Mouse (Mus musculus): ENCODE results near the gene Rrbp1. TPM values are rescaled to one million over a fixed set of nuclear protein-coding genes. Genes with fewer than 3 reads are reported as not detected.

Gene Rrbp1
- polyA plus RNA-seq, 1 experiment from 2014 or later = 102 TPM

DNA sequence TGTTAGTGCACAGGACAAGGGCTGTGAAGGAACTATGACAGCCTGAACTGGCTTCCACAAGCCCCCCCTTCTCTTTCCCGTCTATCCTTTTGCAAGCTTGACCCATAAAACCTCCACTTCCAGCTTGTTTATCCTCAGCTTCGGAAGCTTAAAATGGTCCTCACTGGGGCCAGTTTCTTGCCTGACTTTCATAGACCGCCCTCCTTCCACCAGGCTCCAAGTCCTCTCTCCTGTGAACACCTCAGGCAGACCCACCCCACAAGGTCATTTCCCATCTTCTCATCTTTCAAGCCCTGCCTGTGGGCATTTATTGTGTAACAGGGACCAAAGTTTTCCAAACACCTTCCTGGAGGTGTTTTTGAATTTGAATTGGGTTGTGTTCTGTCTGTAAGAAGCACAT, 11.4 kb upstream of the Rrbp1 start:
- Histone ChIP-seq H3K36me3 (no peaks in the 10 kb centered on the region), H3K9me3 (no peaks in the 10 kb centered on the region), H3K9ac (no peak overlapping the region), H3K27me3 (peaks cover 5% of the 10 kb centered on the region; the same call in 1 of the 2 replicates), H3K4me2 (replicated peaks) (no peak overlapping the region), H3K4me1 (no peaks in the 10 kb centered on the region), H3K27ac (no peak overlapping the region), H3K4me3 (no peak overlapping the region)
- 70% methylated on average over 3 of the region's 3 CpGs for WGBS
- no peak for ATAC-seq (ENCODE audit: insufficient number of reproducible peaks, insufficient read depth, low FRiP score, low TSS enrichment)

DNA sequence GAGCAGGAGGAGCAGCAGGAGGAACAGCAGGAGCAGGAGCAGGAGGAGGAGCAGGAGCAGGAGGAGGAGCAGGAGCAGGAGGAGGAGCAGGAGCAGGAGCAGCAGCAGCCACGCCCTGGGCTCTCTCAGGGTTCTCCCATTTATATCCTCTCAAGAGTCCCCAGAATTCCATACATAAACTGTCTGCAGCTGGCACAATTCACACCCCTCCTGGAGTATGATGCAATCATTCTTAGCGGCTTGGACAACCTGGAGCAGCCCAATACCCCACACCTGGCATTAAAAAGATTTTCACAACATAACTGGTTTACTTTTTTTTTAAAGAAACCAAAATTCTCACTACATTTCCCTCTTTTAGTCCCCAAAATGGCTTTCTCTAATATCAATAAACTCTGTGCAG, 8.9 kb upstream of the Rrbp1 start:
- no peaks in the 10 kb centered on the region for H3K36me3 ChIP-seq
- H3K4me1 ChIP-seq = no peaks in the 10 kb centered on the region
- H3K9ac ChIP-seq = no peak overlapping the region
- WGBS = 69% methylated on average over 2 of the region's 2 CpGs
- no peak overlapping the region for H3K4me3 ChIP-seq
- H3K4me2 ChIP-seq (replicated peaks) = no peak overlapping the region
- no peak for ATAC-seq (ENCODE audit: insufficient number of reproducible peaks, insufficient read depth, low FRiP score, low TSS enrichment)
- no peak overlapping the region for H3K27ac ChIP-seq
- no peaks in the 10 kb centered on the region for H3K9me3 ChIP-seq
- peaks cover 5% of the 10 kb centered on the region; the same call in 1 of the 2 replicates for H3K27me3 ChIP-seq

DNA sequence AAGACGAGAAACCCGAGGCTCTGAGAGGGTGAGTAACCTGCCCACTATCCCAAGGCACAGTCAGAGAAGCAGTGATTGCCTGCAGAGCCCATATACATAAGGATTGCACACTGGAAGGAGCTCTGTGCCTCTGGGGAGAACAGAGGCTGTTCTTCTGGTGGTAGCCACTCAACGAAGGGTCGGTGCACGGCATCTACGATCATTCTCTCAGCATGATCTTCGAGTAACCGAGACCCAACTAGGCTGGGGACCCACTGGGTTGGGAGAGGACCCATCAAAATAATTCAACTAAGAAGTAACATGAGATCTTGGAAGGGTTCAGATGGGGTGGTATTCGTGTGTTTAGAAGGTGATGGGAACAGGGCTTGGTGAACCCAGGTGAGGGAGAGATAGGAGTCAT, 4.8 kb upstream of the Rrbp1 start:
- Histone ChIP-seq H3K4me1 (no peaks in the 10 kb centered on the region), H3K9me3 (no peaks in the 10 kb centered on the region), H3K9ac (no peak overlapping the region), H3K36me3 (no peaks in the 10 kb centered on the region), H3K4me3 (no peak overlapping the region), H3K4me2 (replicated peaks) (no peak overlapping the region), H3K27me3 (peaks cover 5% of the 10 kb centered on the region; the same call in 1 of the 2 replicates), H3K27ac (no peak overlapping the region)
- no peak for ATAC-seq (ENCODE audit: insufficient number of reproducible peaks, insufficient read depth, low FRiP score, low TSS enrichment)
- 87% methylated on average over 9 of the region's 9 CpGs for WGBS

DNA sequence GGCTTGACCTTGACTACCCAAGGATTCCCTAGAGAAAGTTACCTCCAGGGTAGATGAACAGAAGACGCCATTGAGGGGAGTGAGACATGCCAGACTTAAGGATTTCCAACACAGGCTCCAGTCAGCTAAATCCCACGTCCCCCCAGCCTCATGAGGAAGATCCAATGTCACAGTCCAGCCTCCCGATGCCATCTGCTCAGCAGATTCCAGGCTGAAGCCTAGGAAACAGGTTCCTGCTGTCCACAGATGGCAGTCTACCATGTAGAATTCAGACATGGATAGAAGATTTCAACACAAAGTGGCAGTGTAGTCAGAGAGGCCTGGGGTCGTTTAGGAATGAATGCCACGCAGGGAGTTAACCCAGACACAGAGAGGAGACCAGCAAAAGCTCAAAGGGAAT, 3.4 kb upstream of the Rrbp1 start:
- Histone ChIP-seq H3K4me3 (no peak overlapping the region), H3K9me3 (no peaks in the 10 kb centered on the region), H3K9ac (no peak overlapping the region), H3K27ac (no peak overlapping the region), H3K27me3 (peaks cover 3% of the 10 kb centered on the region; the same call in 1 of the 2 replicates), H3K4me2 (replicated peaks) (no peak overlapping the region), H3K36me3 (no peaks in the 10 kb centered on the region), H3K4me1 (peaks cover 4% of the 10 kb centered on the region)
- WGBS = 37% methylated on average over 5 of the region's 5 CpGs
- ATAC-seq (ENCODE audit: insufficient number of reproducible peaks, insufficient read depth, low FRiP score, low TSS enrichment) = no peak

DNA sequence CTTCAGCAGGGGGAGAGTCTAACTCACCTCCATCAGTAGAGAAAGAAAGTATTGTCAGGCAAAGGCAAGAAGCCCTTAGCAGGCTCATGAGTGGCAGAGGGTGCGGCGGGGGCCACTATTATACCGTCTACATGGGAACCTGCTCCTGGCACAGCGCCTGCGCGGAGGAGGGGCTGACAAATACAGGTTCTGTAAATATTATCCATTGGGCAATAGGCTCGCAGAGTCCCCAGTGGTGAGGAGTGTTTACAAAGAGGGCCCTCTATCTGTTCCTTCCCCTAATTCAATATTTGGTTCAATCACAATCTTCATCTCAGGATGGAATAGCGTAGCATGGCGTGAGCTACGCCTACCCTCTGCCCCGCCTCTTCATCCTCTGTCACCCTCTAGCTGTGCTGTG, 3.0 kb upstream of the Rrbp1 start:
- Histone ChIP-seq H3K4me2 (replicated peaks) (no peak overlapping the region), H3K9me3 (no peaks in the 10 kb centered on the region), H3K27me3 (no peaks in the 10 kb centered on the region), H3K27ac (no peak overlapping the region), H3K9ac (no peak overlapping the region), H3K4me1 (peaks cover 8% of the 10 kb centered on the region), H3K4me3 (no peak overlapping the region), H3K36me3 (no peaks in the 10 kb centered on the region)
- 86% methylated on average over 11 of the region's 11 CpGs for WGBS
- ATAC-seq (ENCODE audit: insufficient number of reproducible peaks, insufficient read depth, low FRiP score, low TSS enrichment) = no peak

DNA sequence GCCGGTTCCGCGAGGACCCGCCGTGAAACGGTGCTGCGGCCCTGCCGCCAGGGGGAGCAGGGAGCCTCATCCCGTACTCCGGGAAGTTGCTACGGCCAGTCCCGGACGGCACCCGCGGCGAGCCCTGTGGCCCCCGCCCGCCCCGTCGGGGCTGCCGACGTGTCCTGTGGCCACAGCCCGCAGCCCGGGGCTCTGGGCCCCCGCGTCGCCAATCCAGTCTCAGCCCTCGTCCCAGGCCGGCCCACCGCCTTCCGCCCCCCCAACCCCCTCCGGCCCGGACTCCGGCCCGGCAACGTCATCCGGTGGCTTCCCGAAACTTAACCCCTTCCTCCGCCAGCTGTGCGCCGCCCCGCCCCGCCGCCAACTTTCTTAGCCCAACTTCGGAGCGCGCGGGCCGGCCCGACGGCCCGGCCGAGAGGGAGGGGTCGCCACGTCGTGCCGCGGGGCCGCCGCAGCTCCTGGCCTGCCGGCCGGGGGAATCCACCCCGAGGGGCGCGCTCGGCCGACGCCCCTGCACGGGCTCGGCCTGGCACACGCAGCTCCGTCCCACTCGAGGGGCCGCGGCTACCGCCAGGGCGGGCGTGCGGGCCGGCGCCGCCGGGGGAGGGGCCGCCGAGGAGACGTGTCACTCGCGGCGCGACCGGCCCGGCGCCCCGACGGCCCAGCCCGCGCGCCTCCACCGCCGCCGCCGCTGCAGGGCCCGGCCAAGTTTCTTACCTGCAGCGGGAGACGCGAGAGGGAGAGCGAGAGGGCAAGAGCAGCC, 600 bp downstream of the Rrbp1 start:
- Histone ChIP-seq H3K9ac (peak overlapping the region; percentile 95), H3K27me3 (no peaks in the 10 kb centered on the region), H3K27ac (peak overlapping the region; percentile 95), H3K9me3 (no peaks in the 10 kb centered on the region), H3K4me1 (peaks cover 19% of the 10 kb centered on the region), H3K4me3 (peak overlapping the region; percentile 92), H3K36me3 (no peaks in the 10 kb centered on the region), H3K4me2 (replicated peaks) (peak overlapping the region; percentile 75)
- under 1% methylated on average over 88 of the region's 107 CpGs for WGBS
- peak; percentile 31 for ATAC-seq (ENCODE audit: insufficient number of reproducible peaks, insufficient read depth, low FRiP score, low TSS enrichment)

DNA sequence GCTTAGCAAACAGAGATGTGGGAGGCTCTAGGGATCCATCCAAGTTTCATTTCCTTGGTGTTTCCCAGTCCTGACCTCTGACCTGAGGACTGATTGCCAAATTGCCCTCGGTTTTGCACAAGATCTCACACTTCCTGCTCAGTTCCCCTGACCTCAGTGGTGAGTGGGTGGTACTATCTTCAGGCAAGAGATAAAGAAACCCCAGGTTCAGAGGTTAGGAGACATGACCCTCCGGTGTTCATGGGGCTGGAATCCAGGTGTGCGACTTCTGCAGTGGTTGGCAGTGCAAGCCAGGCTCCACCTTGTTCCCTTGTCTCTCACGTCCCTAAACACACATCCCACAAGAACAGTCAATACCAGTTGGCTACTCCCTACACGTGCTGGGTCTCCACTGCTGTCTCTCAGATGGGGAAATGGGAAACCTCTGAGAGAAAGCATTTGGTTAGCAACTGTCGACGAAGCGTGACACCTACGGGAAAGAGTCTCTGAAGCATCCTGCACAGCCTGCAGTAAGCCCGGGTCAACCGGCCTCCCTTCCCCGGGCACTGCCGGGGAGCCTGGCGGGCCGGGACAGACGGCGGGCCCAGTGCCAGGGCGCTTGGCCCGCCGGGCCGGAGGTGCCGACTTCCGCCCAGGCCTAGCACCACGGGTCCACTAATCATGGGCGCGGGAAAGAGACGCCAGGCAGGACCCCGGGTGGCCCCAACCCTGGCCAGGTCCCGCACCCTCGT, 1.3 kb downstream of the Rrbp1 start:
- peak overlapping the region; percentile 95 for H3K9ac ChIP-seq
- 3% methylated on average over 29 of the region's 30 CpGs for WGBS
- ATAC-seq (ENCODE audit: insufficient number of reproducible peaks, insufficient read depth, low FRiP score, low TSS enrichment) = 0 out of 2 replicates have a peak, but pooled peaks have one; percentile 1

DNA sequence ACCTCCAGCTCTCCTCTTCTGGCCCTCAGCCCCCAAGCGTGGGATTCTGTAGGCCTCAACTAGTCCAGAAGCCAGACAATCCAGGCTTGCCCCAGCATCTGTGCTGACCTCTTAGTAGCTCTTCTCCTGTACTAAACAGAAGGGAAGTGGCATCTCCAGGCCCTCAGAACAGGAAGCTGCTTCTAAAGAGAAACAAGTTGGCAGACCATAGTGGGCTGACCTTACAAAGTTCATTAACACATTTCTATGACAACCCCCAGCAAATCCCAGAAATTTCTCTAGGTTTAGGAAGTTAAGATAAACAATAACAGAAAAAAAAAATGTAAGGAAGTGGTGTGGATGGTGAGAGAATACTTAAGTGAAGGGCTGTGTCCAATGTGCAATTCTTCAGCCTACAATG, 2.0 kb downstream of the Rrbp1 start:
- Histone ChIP-seq H3K4me2 (replicated peaks) (peak overlapping the region; percentile 75), H3K4me1 (peaks cover 29% of the 10 kb centered on the region), H3K9ac (no peak overlapping the region; the same call in 1 of the 2 replicates), H3K9me3 (no peaks in the 10 kb centered on the region), H3K27me3 (no peaks in the 10 kb centered on the region), H3K27ac (no peak overlapping the region), H3K4me3 (peak overlapping the region; percentile 92; the same call in 1 of the 2 replicates), H3K36me3 (no peaks in the 10 kb centered on the region)
- 78% methylated on average over 1 of the region's 1 CpGs for WGBS
- no peak for ATAC-seq (ENCODE audit: insufficient number of reproducible peaks, insufficient read depth, low FRiP score, low TSS enrichment)

More for the DNA sequence above, 1.3 kb downstream of the Rrbp1 start:
- H3K27ac ChIP-seq = peak overlapping the region; percentile 95
- H3K9me3 ChIP-seq = no peaks in the 10 kb centered on the region
- no peaks in the 10 kb centered on the region for H3K36me3 ChIP-seq
- no peaks in the 10 kb centered on the region for H3K27me3 ChIP-seq
- H3K4me3 ChIP-seq = peak overlapping the region; percentile 92
- H3K4me2 ChIP-seq (replicated peaks) = peak overlapping the region; percentile 75
- peaks cover 26% of the 10 kb centered on the region for H3K4me1 ChIP-seq

DNA sequence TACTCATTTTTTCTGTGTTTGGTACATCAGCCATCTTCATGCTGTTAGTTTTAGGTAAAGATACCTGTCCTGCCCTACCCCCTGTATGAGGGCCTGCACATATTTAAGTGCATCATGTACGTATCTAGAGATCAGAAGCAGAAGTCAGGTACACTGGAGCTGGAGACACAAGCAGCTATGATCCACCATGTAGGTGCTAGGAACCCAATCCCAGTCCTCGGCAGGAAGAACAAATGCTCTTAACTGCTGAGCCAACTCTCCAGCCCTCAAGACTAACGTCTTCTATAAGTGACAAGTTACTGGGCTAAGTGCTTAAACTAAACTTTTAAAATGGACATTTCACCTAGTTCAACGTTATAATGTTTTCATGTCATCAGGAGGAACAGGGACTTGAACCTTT, 3.9 kb downstream of the Rrbp1 start:
- Histone ChIP-seq H3K27ac (no peak overlapping the region), H3K4me3 (no peak overlapping the region), H3K9ac (no peak overlapping the region), H3K36me3 (no peaks in the 10 kb centered on the region), H3K4me1 (peaks cover 37% of the 10 kb centered on the region), H3K9me3 (no peaks in the 10 kb centered on the region), H3K27me3 (no peaks in the 10 kb centered on the region), H3K4me2 (replicated peaks) (no peak overlapping the region)
- 91% methylated on average over 4 of the region's 4 CpGs for WGBS
- ATAC-seq (ENCODE audit: insufficient number of reproducible peaks, insufficient read depth, low FRiP score, low TSS enrichment) = no peak

DNA sequence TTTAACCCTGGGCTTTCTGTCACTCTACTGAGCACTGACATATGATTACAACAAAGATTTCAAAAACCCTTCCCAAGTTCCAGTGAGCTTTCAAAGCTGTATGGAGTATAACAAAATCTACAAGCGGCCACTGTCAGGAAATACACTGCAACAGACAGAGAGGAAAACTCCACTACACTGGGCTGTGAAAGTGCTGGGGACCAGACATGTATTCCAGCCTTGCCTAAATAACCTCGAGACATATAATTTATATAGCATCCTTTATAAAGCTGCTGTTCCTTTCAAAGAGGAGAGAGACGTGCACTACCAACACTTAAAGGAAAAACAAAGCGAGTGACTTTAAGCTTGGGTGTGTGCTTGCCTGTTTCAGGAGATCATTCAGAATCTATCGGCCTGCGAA, 4.4 kb downstream of the Rrbp1 start:
- Histone ChIP-seq H3K4me3 (no peak overlapping the region), H3K27ac (no peak overlapping the region), H3K9ac (no peak overlapping the region), H3K4me2 (replicated peaks) (no peak overlapping the region), H3K4me1 (peaks cover 38% of the 10 kb centered on the region), H3K9me3 (no peaks in the 10 kb centered on the region), H3K27me3 (no peaks in the 10 kb centered on the region), H3K36me3 (no peaks in the 10 kb centered on the region)
- 93% methylated on average over 6 of the region's 6 CpGs for WGBS
- ATAC-seq (ENCODE audit: insufficient number of reproducible peaks, insufficient read depth, low FRiP score, low TSS enrichment) = no peak

DNA sequence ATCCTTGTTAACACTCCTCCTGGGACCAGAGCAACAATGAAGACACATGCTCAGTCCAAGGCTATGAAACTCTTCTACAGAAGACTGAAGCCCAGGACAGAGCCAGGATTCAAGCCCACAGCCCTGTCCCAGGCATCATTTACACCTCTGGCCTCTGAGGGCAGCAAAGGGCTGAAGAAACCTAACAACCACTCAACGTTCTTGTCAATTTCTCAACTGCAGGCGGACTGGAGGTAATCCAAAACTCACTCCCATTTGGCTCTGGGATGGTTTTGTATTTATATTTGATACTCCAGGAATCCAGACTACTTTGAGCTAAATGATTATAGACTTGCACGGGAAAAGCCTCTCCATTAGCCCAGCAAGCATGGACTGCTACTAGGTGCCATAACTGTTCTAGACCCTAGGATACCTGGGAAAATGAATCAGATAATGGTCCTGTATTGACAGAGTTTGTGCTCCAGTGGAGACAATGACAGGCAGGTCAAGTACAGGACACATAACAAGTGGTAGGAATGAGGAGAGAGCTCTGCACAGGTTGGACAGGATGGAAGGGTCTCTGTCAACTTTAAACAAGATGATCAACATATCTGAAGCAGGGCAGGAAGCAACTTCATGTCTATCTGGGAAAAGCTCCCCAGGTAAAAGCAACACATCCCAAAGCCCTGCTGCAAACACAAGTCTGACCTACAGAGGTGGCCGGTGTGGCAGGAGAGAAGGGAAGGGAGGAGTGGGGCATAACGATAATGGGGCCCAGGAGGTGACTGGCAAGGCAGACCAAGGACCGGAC, 5.7 kb downstream of the Rrbp1 start:
- Histone ChIP-seq H3K9ac (no peak overlapping the region), H3K9me3 (no peaks in the 10 kb centered on the region), H3K27ac (no peak overlapping the region), H3K4me2 (replicated peaks) (no peak overlapping the region), H3K27me3 (no peaks in the 10 kb centered on the region), H3K36me3 (no peaks in the 10 kb centered on the region), H3K4me1 (peaks cover 42% of the 10 kb centered on the region), H3K4me3 (no peak overlapping the region)
- 68% methylated on average over 6 of the region's 6 CpGs for WGBS
- ATAC-seq (ENCODE audit: insufficient number of reproducible peaks, insufficient read depth, low FRiP score, low TSS enrichment) = no peak

All from embryonic facial prominence, embryonic 12.5 days (tissue).